Mouse (Mus musculus) midbrain, embryonic 16.5 days (tissue): ENCODE results near the gene Fam19a3. TPM values are rescaled to one million over a fixed set of nuclear protein-coding genes. Genes with fewer than 3 reads are reported as not detected.
A peak's percentile ranks its signal among the peaks of the same experiment; 100 is the strongest.

ENCODE experiments used
- ATAC-seq: fragments of 200-750 bp; cut with Nextera tagmentation; 2 replicates; pipeline ENCODE4 v1.8.0; 2017; ENCODE audit warnings: moderate TSS enrichment
- H3K27ac ChIP-seq: fragments of 300-500 bp; sonication (generic); 2 replicates; pipeline ENCODE4 v1.5.1; 2014; ENCODE audit warnings: mild to moderate bottlenecking, low read length, mixed read lengths
- H3K27me3 ChIP-seq: fragments of 300-500 bp; sonication (generic); 2 replicates; pipeline ENCODE4 v1.6.1; 2014; ENCODE audit warnings: low read depth, low read length, mixed read lengths; ENCODE audit not compliant: control insufficient read depth, insufficient read depth
- H3K36me3 ChIP-seq: fragments of 300-500 bp; sonication (generic); 2 replicates; pipeline ENCODE4 v1.6.1; 2014; ENCODE audit warnings: mild to moderate bottlenecking, low read length, moderate library complexity, mixed read lengths; ENCODE audit not compliant: control insufficient read depth, insufficient read depth
- H3K4me1 ChIP-seq: fragments of 300-500 bp; sonication (generic); 2 replicates; pipeline ENCODE4 v1.6.1; 2014; ENCODE audit warnings: mild to moderate bottlenecking, low read length, mixed read lengths; ENCODE audit not compliant: control insufficient read depth, insufficient read depth
- H3K4me2 ChIP-seq: fragments of 300-500 bp; sonication (generic); 2 replicates; pipeline ENCODE4 v1.6.1; 2014; ENCODE audit warnings: mild to moderate bottlenecking, low read length, mixed read lengths
- H3K4me3 ChIP-seq: fragments of 300-500 bp; sonication (generic); 2 replicates; pipeline ENCODE4 v1.5.1; 2014; ENCODE audit warnings: low read depth, mild to moderate bottlenecking, low read length, moderate library complexity, mixed read lengths
- H3K9ac ChIP-seq: fragments of 300-500 bp; sonication (generic); 2 replicates; pipeline ENCODE4 v1.6.1; 2014; ENCODE audit warnings: low read depth, low read length, mixed read lengths
- H3K9me3 ChIP-seq: fragments of 300-500 bp; sonication (generic); replicated peaks from 2 replicates; pipeline ENCODE4 v1.6.1; 2014; ENCODE audit warnings: mild to moderate bottlenecking, low read length, mixed read lengths; ENCODE audit not compliant: control insufficient read depth, poor library complexity, severe bottlenecking
- WGBS: fragments of 180-500 bp; shearing (Covaris S2); extraction: QIAGEN DNeasy Blood & Tissue Kit; methylation state at CpG from one replicate; pipeline ENCODE4 v1.1.7; 2014; 5-methylcytosine and 5-hydroxymethylcytosine counted together
- polyA plus RNA-seq: library from polyadenylated mRNA; unstranded; fragments of >200 nt; fragmentation: Nextera tagmentation; extraction: Ambion mirVana; gene quantifications from 2 replicates; pipeline ENCODE4 v1.2.1, GENCODE M21; 2015

Fam19a3 gene
- polyA plus RNA-seq, 1 experiment from 2014 or later: not detected

GRCm38 (mm10) chr3:104788561-104789311, 7.1 kb upstream of the Fam19a3 start:
- Histone ChIP-seq H3K27ac (no peak overlapping the region; the same call in 1 of the 2 replicates), H3K9ac (peak overlapping the region; percentile 57), H3K36me3 (no peaks in the 10 kb centered on the region), H3K9me3 (no peaks in the 10 kb centered on the region), H3K4me3 (peak overlapping the region; percentile 42), H3K27me3 (peaks cover 21% of the 10 kb centered on the region), H3K4me2 (peak overlapping the region; percentile 76), H3K4me1 (no peaks in the 10 kb centered on the region)
- peak; percentile 77 for ATAC-seq
- 0% methylated on average over 41 of the region's 52 CpGs for WGBS

GRCm38 (mm10) chr3:104788075-104788474, 6.4 kb upstream of the Fam19a3 start, which contains the start of gene Rhoc:
Gene Rhoc, plus strand, starts transcription at chr3:104788375.
- Histone ChIP-seq H3K27ac (no peak within 1 kb of the TSS; the same call in 1 of the 2 replicates), H3K27me3 (peaks cover 27% of the 10 kb centered on the region), H3K9me3 (no peaks in the 10 kb centered on the region), H3K4me3 (peak within 1 kb of the TSS; percentile 42), H3K4me2 (peak within 1 kb of the TSS; percentile 76), H3K9ac (peak within 1 kb of the TSS; percentile 57), H3K4me1 (no peaks in the 10 kb centered on the region), H3K36me3 (no peaks in the 10 kb centered on the region)
- WGBS: 27% methylated on average over 3 of the region's 3 CpGs
- ATAC-seq: no peak; the same call in 1 of the 2 replicates

- H3K27me3 ChIP-seq: peaks cover 54% of the 10 kb centered on the region
- ATAC-seq: no peak
- H3K36me3 ChIP-seq: no peaks in the 10 kb centered on the region
- no peak overlapping the region for H3K9ac ChIP-seq
- H3K27ac ChIP-seq: no peak overlapping the region
- 92% methylated on average over 6 of the region's 6 CpGs for WGBS
- H3K4me3 ChIP-seq: no peak overlapping the region
- H3K4me2 ChIP-seq: no peak overlapping the region
- no peaks in the 10 kb centered on the region for H3K9me3 ChIP-seq
- H3K4me1 ChIP-seq: peaks cover 16% of the 10 kb centered on the region
Measured at GRCm38 (mm10) chr3:104785284-104785683, 3.6 kb upstream of the Fam19a3 start.

- H3K4me2 ChIP-seq: no peak overlapping the region
- WGBS: 37% methylated on average over 14 of the region's 14 CpGs
- H3K27me3 ChIP-seq: peaks cover 58% of the 10 kb centered on the region
- H3K4me1 ChIP-seq: peaks cover 16% of the 10 kb centered on the region
- H3K9ac ChIP-seq: no peak overlapping the region
- no peak for ATAC-seq
- H3K9me3 ChIP-seq: no peaks in the 10 kb centered on the region
- no peaks in the 10 kb centered on the region for H3K36me3 ChIP-seq
- H3K4me3 ChIP-seq: no peak overlapping the region
- no peak overlapping the region for H3K27ac ChIP-seq
Measured at GRCm38 (mm10) chr3:104783971-104784500, 2.4 kb upstream of the Fam19a3 start.

GRCm38 (mm10) chr3:104782061-104782681, 531 bp upstream of the Fam19a3 start:
- peaks cover 75% of the 10 kb centered on the region for H3K27me3 ChIP-seq
- H3K4me3 ChIP-seq: no peak overlapping the region
- H3K36me3 ChIP-seq: no peaks in the 10 kb centered on the region
- peaks cover 16% of the 10 kb centered on the region for H3K4me1 ChIP-seq
- WGBS: 15% methylated on average over 12 of the region's 12 CpGs
- no peak for ATAC-seq
- H3K27ac ChIP-seq: no peak overlapping the region
- no peaks in the 10 kb centered on the region for H3K9me3 ChIP-seq
- no peak overlapping the region for H3K9ac ChIP-seq
- H3K4me2 ChIP-seq: peak overlapping the region; percentile 90

- H3K9me3 ChIP-seq: no peaks in the 10 kb centered on the region
- peak within 1 kb of the TSS; percentile 45 for H3K4me3 ChIP-seq
- H3K27ac ChIP-seq: no peak within 1 kb of the TSS
- peaks cover 88% of the 10 kb centered on the region for H3K27me3 ChIP-seq
- peaks cover 16% of the 10 kb centered on the region for H3K4me1 ChIP-seq
- H3K36me3 ChIP-seq: no peaks in the 10 kb centered on the region
- H3K9ac ChIP-seq: peak within 1 kb of the TSS; percentile 56
- under 1% methylated on average over 55 of the region's 56 CpGs for WGBS
- no peak for ATAC-seq
- peak within 1 kb of the TSS; percentile 90 for H3K4me2 ChIP-seq
Measured at GRCm38 (mm10) chr3:104780561-104781420, 849 bp downstream of the Fam19a3 start, which contains the start of gene Ppm1j. Gene Ppm1j, plus strand, starts transcription at chr3:104781056.

GRCm38 (mm10) chr3:104779949-104780348, 1.7 kb downstream of the Fam19a3 start:
- no peak overlapping the region for H3K4me2 ChIP-seq
- no peak overlapping the region for H3K9ac ChIP-seq
- ATAC-seq: no peak
- H3K9me3 ChIP-seq: no peaks in the 10 kb centered on the region
- H3K27me3 ChIP-seq: peaks cover 84% of the 10 kb centered on the region
- peaks cover 16% of the 10 kb centered on the region for H3K4me1 ChIP-seq
- H3K4me3 ChIP-seq: no peak overlapping the region
- no peak overlapping the region for H3K27ac ChIP-seq
- H3K36me3 ChIP-seq: no peaks in the 10 kb centered on the region
- WGBS: 2% methylated on average over 7 of the region's 7 CpGs

GRCm38 (mm10) chr3:104777342-104777741, 4.3 kb downstream of the Fam19a3 start:
- peaks cover 16% of the 10 kb centered on the region for H3K4me1 ChIP-seq
- H3K27me3 ChIP-seq: peaks cover 60% of the 10 kb centered on the region
- peak overlapping the region; percentile 35 for H3K9ac ChIP-seq
- ATAC-seq: 0 out of 2 replicates have a peak, but pooled peaks have one; percentile 31
- no peak overlapping the region for H3K27ac ChIP-seq
- WGBS: under 1% methylated on average over 20 of the region's 20 CpGs
- no peaks in the 10 kb centered on the region for H3K9me3 ChIP-seq
- H3K36me3 ChIP-seq: no peaks in the 10 kb centered on the region
- peak overlapping the region; percentile 60 for H3K4me2 ChIP-seq
- peak overlapping the region; percentile 30 for H3K4me3 ChIP-seq
